Mouse (Mus musculus): Measurements from ENCODE around the gene Ccdc12.

- no peak for TF ChIP-seq TAL1 (IDR thresholded peaks at IDR 0.05; ENCODE audit: low read length)
- no peak for TF ChIP-seq GATA1 (IDR thresholded peaks at IDR 0.05; ENCODE audit: low read length)
Observed at GRCm38 (mm10) chr9:110732623-110733022, 76.3 kb downstream of the Ccdc12 start.

All from erythroblast, embryonic 14.5 days (primary cell).